Mouse (Mus musculus) frontal cortex, postnatal 14 days (tissue): ENCODE data around the gene Bola3.

ENCODE experiments used
- DNase-seq, 2 experiments: peaks; one replicate each; pipeline ENCODE4 v3.0.0; 2022; ENCODE audit warnings: low spot score in 2 of 2

The Bola3 gene

GRCm38 (mm10) chr6:83347916-83348315, 1.0 kb upstream of the Bola3 start:
- DNase-seq, result no peak

GRCm38 (mm10) chr6:83349274-83349958, 469 bp downstream of the Bola3 start:
- DNase-seq, result peak; percentile 73 to 87

- no peak for DNase-seq
Measured at GRCm38 (mm10) chr6:83350172-83350571, 1.2 kb downstream of the Bola3 start.

GRCm38 (mm10) chr6:83350851-83351405, 2.0 kb downstream of the Bola3 start:
- DNase-seq, result no peak

- no peak for DNase-seq
Measured at GRCm38 (mm10) chr6:83351490-83352160, 2.7 kb downstream of the Bola3 start.

GRCm38 (mm10) chr6:83352666-83353410, 3.9 kb downstream of the Bola3 start:
- DNase-seq, result no peak

GRCm38 (mm10) chr6:83354856-83355781, 6.2 kb downstream of the Bola3 start:
- no peak for DNase-seq

GRCm38 (mm10) chr6:83356569-83357138, 7.7 kb downstream of the Bola3 start:
- DNase-seq, result peak; percentile 48 to 81

GRCm38 (mm10) chr6:83357436-83357835, 8.5 kb downstream of the Bola3 start:
- DNase-seq, result no peak

GRCm38 (mm10) chr6:83361523-83362248, 12.7 kb downstream of the Bola3 start:
- DNase-seq, result no peak

- no peak for DNase-seq
Measured at GRCm38 (mm10) chr6:83363075-83363474, 14.1 kb downstream of the Bola3 start.

GRCm38 (mm10) chr6:83370316-83370965, 21.5 kb downstream of the Bola3 start:
- DNase-seq, result no peak

GRCm38 (mm10) chr6:83371350-83371749, 22.4 kb downstream of the Bola3 start:
- DNase-seq, result no peak

- no peak for DNase-seq
Measured at GRCm38 (mm10) chr6:83373704-83374300, 24.9 kb downstream of the Bola3 start.

- no peak for DNase-seq
Measured at GRCm38 (mm10) chr6:83381510-83382491, 32.9 kb downstream of the Bola3 start.

- DNase-seq, result no peak
Measured at GRCm38 (mm10) chr6:83385569-83386090, 36.7 kb downstream of the Bola3 start.

- DNase-seq, result no peak
Measured at GRCm38 (mm10) chr6:83392166-83392780, 43.3 kb downstream of the Bola3 start.
